Mouse (Mus musculus): ENCODE results near the gene Pard3.

The Pard3 gene

GRCm38 (mm10) chr8:127570527-127570926, 506.8 kb downstream of the Pard3 start:
- DNase-seq, result no peak

- DNase-seq, result no peak
Measured at GRCm38 (mm10) chr8:127572493-127572892, 508.8 kb downstream of the Pard3 start.

GRCm38 (mm10) chr8:127576657-127577056, 513.0 kb downstream of the Pard3 start:
- no peak for DNase-seq

GRCm38 (mm10) chr8:127577656-127578055, 514.0 kb downstream of the Pard3 start:
- DNase-seq, result no peak

GRCm38 (mm10) chr8:127579436-127579835, 515.7 kb downstream of the Pard3 start:
- DNase-seq, result no peak

- no peak for DNase-seq
Measured at GRCm38 (mm10) chr8:127583429-127583828, 519.7 kb downstream of the Pard3 start.

GRCm38 (mm10) chr8:127585618-127586017, 521.9 kb downstream of the Pard3 start:
- DNase-seq, result no peak

- DNase-seq, result no peak
Measured at GRCm38 (mm10) chr8:127586681-127587080, 523.0 kb downstream of the Pard3 start.

- DNase-seq, result peak; percentile 27
Measured at GRCm38 (mm10) chr8:127588313-127588712, 524.6 kb downstream of the Pard3 start.

- peak; percentile 18 for DNase-seq
Measured at GRCm38 (mm10) chr8:127589291-127589690, 525.6 kb downstream of the Pard3 start.

GRCm38 (mm10) chr8:127590674-127591186, 527.0 kb downstream of the Pard3 start:
- no peak for DNase-seq

- no peak for DNase-seq
Measured at GRCm38 (mm10) chr8:127592648-127593574, 529.2 kb downstream of the Pard3 start.

GRCm38 (mm10) chr8:127600641-127601040, 536.9 kb downstream of the Pard3 start:
- DNase-seq, result no peak

- DNase-seq, result peak; percentile 37
Measured at GRCm38 (mm10) chr8:127603062-127603461, 539.4 kb downstream of the Pard3 start.

- DNase-seq, result no peak
Measured at GRCm38 (mm10) chr8:127608541-127609270, 545.0 kb downstream of the Pard3 start.

GRCm38 (mm10) chr8:127609316-127609715, 545.6 kb downstream of the Pard3 start:
- DNase-seq, result peak; percentile 11

- DNase-seq, result no peak
Measured at GRCm38 (mm10) chr8:127614206-127614605, 550.5 kb downstream of the Pard3 start.

- DNase-seq, result no peak
Measured at GRCm38 (mm10) chr8:127616681-127617080, 553.0 kb downstream of the Pard3 start.

- DNase-seq, result no peak
Measured at GRCm38 (mm10) chr8:127622137-127622536, 558.4 kb downstream of the Pard3 start.

- DNase-seq, result no peak
Measured at GRCm38 (mm10) chr8:127638232-127639087, 574.8 kb downstream of the Pard3 start.

GRCm38 (mm10) chr8:127639088-127639453, 575.4 kb downstream of the Pard3 start:
- no peak for DNase-seq

GRCm38 (mm10) chr8:127655559-127655958, 591.9 kb downstream of the Pard3 start:
- no peak for DNase-seq
